Mouse (Mus musculus) cortical plate, adult 2 months (tissue): Measurements from ENCODE around the gene Atxn7l3. TPM values are rescaled to one million over a fixed set of nuclear protein-coding genes. Genes with fewer than 3 reads are reported as not detected.

Experiments used
- H3K27ac ChIP-seq: fragments of 200-500 bp; 2 replicates; pipeline ENCODE4 v1.5.1; 2012; ENCODE audit warnings: low read length, control low read depth, inconsistent platforms; ENCODE audit not compliant: insufficient read depth
- H3K4me1 ChIP-seq: fragments of 200-500 bp; 2 replicates; pipeline ENCODE4 v1.6.1; 2011; ENCODE audit warnings: low read length; ENCODE audit not compliant: control insufficient read depth, insufficient read depth
- H3K4me3 ChIP-seq: fragments of 200-500 bp; 2 replicates; pipeline ENCODE4 v1.5.1; 2011; ENCODE audit warnings: mild to moderate bottlenecking, low read length, control low read depth; ENCODE audit not compliant: insufficient read depth
- CTCF ChIP-seq: fragments of 200-500 bp; IDR thresholded peaks from 2 replicates; pipeline ENCODE4 v1.5.1; 2011; ENCODE audit warnings: mild to moderate bottlenecking, control low read depth, low read length; ENCODE audit not compliant: insufficient read depth; ENCODE audit errors: extremely low read depth
- POLR2A ChIP-seq: fragments of 200-500 bp; IDR thresholded peaks from 2 replicates; pipeline ENCODE4 v1.6.1; 2011; ENCODE audit warnings: mild to moderate bottlenecking, low read length, control low read depth; ENCODE audit not compliant: insufficient read depth; ENCODE audit errors: extremely low read depth
- polyA plus RNA-seq: library from polyadenylated mRNA; depleted of rRNA; stranded (reverse); fragments of >200 nt; gene quantifications from 2 replicates; pipeline ENCODE4 v1.2.3, GENCODE M21; 2012

Atxn7l3 gene
- polyA plus RNA-seq, 1 experiment: 171 TPM

DNA sequence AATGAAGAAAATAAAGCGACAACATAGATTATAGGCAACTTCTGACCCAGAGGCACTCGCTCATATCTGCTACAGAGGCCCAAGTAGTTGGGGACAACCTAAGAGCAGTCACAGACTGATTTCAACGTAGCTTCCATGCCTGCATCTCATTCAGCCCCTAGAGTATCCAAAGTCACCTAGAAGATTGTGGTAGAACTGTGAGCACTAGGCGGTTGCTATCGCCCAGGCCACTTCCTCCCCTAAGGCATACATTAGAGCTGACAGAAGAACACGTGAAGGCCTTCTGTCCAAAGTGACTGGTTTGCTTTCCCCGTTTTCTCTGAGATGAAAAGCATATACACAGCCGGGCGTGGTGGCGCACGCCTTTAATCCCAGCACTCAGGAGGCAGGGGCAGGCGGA lies 17.9 kb upstream of the Atxn7l3 start:
- TF ChIP-seq CTCF: no peak
- no peak for TF ChIP-seq POLR2A
- Histone ChIP-seq H3K4me1 (0 out of 2 replicates have a peak, but pooled peaks cover 3% of the 10 kb centered on the region), H3K27ac (no peak overlapping the region), H3K4me3 (no peak overlapping the region)

DNA sequence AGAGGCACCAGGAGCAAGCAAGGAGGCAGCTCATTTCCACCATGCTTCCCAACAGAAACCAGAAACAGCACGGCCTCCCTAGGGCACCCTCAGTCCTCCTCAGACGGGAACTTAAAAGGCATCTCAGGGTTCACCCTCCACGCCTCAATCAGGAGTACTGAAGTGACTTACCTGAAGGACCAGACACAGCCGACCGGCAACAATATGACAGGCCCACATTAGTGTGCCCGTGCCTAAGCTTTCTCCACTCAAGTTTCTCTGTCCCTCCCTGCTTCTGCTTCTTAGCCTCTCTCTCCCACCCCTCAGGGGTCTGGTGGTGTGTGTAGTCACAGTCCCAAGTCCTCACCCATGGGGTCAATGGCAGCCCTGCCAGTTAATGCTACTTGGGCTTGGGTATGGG lies 16.2 kb upstream of the Atxn7l3 start:
- H3K4me1 ChIP-seq: 0 out of 2 replicates have a peak, but pooled peaks cover 3% of the 10 kb centered on the region
- H3K27ac ChIP-seq: no peak overlapping the region
- TF ChIP-seq POLR2A (no peak), CTCF (no peak)
- no peak overlapping the region for H3K4me3 ChIP-seq

DNA sequence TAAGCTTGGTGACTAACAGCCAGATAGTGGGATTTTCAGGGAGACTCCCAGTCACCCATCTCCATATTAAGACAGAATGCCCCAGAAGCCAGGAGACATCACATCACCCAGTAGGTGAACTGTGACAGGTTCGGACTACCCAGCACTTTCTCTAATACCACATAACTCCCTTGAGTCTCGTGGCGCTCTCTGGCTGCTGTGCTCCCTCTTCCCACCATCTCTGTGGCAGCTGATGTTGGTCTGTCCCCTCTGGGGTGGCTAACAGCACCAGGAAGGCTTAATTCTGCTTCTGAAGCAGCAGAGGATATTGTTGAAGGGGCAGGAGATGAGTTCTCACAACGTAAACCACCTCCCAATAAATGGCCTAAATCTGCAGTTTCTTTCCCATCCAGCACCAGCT lies 15.5 kb upstream of the Atxn7l3 start:
- TF ChIP-seq POLR2A (no peak), CTCF (no peak)
- Histone ChIP-seq H3K4me1 (0 out of 2 replicates have a peak, but pooled peaks cover 3% of the 10 kb centered on the region), H3K27ac (no peak overlapping the region), H3K4me3 (no peak overlapping the region)

DNA sequence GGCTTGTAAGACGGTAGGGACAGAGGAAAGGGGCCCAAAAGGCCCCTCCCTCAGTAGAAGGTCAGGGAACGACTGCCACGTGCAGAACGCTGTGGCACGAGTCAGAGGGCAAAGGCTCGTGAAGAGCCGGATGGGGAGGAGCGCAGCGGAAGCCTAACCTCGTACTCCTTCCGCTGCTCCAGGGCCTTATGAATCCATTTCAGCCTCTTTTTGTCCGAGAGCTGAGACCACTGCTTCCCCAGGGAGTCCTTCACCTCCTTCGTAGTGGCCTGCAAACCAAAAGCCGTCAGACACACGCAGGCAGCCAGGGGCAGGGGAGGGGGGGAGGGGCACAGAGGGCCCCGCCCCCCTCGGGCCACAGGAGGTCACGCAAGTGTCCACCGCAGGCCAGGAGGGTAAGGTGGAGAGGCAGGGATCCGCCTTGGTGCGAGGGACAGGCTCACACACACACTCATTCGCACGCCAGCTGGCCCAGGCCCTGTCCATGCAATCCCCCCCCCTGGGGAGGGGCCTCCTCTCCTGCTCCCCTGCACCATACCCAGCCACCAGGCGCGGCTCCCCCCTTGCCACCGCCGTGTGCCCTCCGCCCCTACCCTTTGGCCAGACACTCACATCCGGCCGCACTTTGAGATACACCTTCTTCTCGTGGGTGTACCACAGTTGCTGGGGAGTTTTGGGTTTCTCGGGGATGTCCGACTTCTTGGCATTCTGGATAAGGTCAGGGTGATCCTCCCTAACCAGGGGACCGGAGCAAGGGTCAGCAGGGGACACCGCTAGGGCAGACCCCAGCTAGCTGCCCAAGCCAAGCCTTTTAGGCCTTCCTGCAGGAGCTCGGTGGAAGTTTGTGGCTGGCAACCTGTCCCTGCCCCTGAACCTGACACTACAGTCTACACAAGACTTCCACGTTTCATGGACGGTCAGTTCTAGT lies 14.6 kb upstream of the Atxn7l3 start:
- no peak overlapping the region for H3K27ac ChIP-seq

DNA sequence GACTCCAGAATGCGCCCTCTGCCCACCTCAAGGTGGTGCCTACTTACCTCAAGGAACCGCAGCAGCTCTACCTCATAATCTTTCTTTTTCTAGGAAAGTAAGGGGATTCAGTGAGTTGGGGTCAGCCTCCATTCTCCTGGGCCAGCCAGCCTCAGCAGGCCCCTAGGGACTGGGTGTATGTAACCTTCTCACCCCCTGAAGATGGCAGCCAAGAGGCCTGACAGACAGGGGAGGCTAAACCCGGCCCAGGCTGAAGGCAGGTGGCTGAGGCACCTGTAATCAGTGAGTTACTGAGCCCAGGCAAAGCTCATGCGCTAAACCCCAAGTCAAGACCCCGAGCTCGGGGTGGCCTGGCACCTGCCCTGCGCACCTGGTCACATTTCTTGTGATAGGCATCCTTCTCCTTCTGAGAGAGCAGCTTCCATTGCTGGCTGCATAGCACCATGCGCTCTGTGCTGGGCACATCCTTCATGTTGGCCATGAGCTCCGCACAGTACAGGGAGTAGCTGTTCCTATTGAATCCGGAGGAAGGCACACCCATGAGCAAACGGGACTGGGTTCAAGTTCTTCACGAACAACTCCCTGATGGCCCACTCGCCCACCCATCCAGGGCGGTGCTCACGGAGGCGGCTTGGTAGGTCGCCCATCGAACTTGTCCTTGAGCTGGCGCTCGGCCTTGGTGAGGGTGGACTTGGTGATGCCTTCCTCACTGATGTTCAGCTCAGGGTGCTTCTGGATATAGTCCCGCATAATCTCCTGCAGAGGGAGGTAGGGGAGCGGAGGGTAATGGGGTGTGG lies 13.6 kb upstream of the Atxn7l3 start:
- H3K4me3 ChIP-seq: no peak overlapping the region
- TF ChIP-seq POLR2A: no peak
- TF ChIP-seq CTCF: no peak
- H3K4me1 ChIP-seq: 0 out of 2 replicates have a peak, but pooled peaks cover 1% of the 10 kb centered on the region
- no peak overlapping the region for H3K27ac ChIP-seq

More for the DNA sequence above, 14.6 kb upstream of the Atxn7l3 start:
- Histone ChIP-seq H3K4me3 (no peak overlapping the region), H3K4me1 (0 out of 2 replicates have a peak, but pooled peaks cover 3% of the 10 kb centered on the region)
- TF ChIP-seq CTCF: no peak

DNA sequence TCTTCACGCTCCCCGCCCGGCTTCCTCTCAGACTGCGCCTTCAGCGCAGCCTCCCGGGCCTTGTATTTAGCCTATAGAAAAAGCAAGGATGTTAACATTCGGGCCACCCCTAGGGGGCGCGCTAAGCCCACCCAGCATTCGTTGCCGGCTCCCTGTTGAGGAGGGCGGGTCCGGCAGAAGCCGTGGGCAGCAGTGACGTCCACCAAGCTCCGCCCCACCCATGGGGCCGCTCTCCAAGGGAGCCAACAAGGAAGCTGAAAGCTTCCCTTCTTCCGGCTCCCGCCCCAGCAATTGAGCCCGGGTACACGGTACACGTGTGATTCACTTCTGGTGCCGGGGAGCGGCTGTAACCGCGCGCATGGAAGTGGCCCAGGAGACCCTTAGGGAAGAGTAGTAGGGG lies 12.5 kb upstream of the Atxn7l3 start:
- H3K4me1 ChIP-seq: 0 out of 2 replicates have a peak, but pooled peaks cover 1% of the 10 kb centered on the region
- peak overlapping the region; percentile 6; the same call in 1 of the 2 replicates for H3K4me3 ChIP-seq
- H3K27ac ChIP-seq: no peak overlapping the region
- TF ChIP-seq CTCF (peak; percentile 85), POLR2A (0 out of 2 replicates have a peak, but pooled peaks have one; percentile 42)

DNA sequence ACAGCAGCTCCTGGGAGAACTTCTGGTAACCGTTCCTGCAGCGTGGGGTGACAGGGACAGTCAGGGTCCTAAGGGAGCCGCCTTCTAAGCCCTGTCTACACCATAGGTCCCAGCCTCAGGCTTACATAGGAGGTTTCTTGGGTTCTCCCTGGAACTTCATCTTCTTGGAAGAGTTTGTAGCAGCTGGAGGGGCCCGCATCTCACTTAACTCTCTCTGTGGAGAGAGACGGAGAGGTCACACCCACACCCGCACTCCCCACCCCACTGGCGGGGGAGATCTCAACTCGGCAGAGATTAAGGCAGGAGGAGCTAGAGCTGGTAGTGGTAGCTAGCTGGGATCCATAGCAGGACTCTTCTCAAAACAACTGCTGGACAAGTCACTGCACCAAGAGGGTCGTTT lies 11.7 kb upstream of the Atxn7l3 start:
- Histone ChIP-seq H3K4me3 (no peak overlapping the region), H3K4me1 (0 out of 2 replicates have a peak, but pooled peaks cover 1% of the 10 kb centered on the region), H3K27ac (no peak overlapping the region)
- TF ChIP-seq POLR2A: no peak
- no peak for TF ChIP-seq CTCF

DNA sequence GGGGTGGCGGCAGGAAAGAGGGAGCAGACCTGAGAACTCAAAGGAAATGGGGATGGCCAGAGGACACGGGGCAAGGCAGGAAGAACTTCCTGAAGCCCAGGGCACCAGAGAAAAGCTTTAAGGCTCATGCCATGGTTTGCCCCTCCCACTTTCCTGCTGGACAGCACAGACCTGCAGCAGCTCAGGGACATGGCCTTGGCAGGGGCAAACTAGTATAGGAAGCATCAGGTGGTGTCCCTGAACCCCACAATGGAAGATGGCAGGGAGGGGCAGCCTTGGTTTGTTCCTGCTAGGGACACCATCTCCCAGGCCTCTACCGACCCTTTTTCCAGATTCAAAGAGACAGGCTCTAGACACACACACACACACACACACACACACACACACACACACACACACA lies 8.9 kb upstream of the Atxn7l3 start:
- 0 out of 2 replicates have a peak, but pooled peaks cover 1% of the 10 kb centered on the region for H3K4me1 ChIP-seq
- H3K27ac ChIP-seq: no peak overlapping the region
- no peak for TF ChIP-seq CTCF
- no peak for TF ChIP-seq POLR2A
- no peak overlapping the region for H3K4me3 ChIP-seq

DNA sequence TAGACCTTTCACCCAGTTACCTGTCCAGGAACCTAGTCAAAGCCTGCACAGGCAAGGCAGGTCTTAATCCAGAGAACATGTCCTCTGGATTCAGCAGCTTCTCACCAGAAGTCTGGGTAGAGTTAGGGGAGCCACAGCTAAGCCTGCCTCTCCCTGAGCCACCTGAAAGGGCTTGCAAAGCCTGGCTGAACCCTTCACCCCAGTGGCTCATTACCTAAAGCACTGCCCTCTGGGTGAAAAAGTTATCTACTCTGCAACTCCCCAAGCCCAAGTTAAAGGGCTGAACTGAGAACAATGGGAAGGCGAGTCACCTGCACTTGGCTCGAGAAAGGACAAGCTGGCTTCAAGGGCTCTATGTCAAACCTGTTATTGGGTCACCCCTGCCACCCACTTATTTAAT lies 7.7 kb upstream of the Atxn7l3 start:
- no peak overlapping the region for H3K4me3 ChIP-seq
- H3K4me1 ChIP-seq: no peaks in the 10 kb centered on the region
- H3K27ac ChIP-seq: no peak overlapping the region
- TF ChIP-seq CTCF: no peak
- no peak for TF ChIP-seq POLR2A
